10 mouse cellular contexts compared by ENCODE assay signal in genomic region chr19:38298018-38298626, GRCm38 (mm10). TPM values are rescaled to one million over a fixed set of nuclear protein-coding genes. Genes with fewer than 3 reads are reported as not detected.
DNase-seq lines count a peak whose midpoint lies in the region; ATAC-seq lines count a peak whose summit lies in the region.
"Had no signal": no experiment of that assay in that cellular context is flagged by ENCODE, and none has a peak within 500 bp of the region (broad histone marks: within the 10 kb centered on the region; RNA-seq: fewer than 3 reads in every experiment).

No protein-coding gene starts in this region.

- no peak overlapping the region for H3K27ac ChIP-seq in hindbrain, embryonic 11.5 days (ENCODE audit: low read depth, low read length)
- H3K27ac ChIP-seq in hindbrain, embryonic 13.5 days, result no peak overlapping the region
- peak overlapping the region; percentile 68; the same call in 1 of the 2 replicates for H3K27ac ChIP-seq in limb, embryonic 11.5 days (replicated peaks; ENCODE audit: low read depth, low read length)

- H3K9ac ChIP-seq in hindbrain, embryonic 11.5 days (ENCODE audit: low read depth, low read length), result no peak overlapping the region
- no peak overlapping the region for H3K9ac ChIP-seq in hindbrain, embryonic 13.5 days
- H3K9ac ChIP-seq in limb, embryonic 11.5 days (ENCODE audit: low read length), result no peak overlapping the region

- H3K36me3 ChIP-seq in hindbrain, embryonic 11.5 days (ENCODE audit: control insufficient read depth, insufficient read depth, low read length), result no peaks in the 10 kb centered on the region
- H3K36me3 ChIP-seq in hindbrain, embryonic 13.5 days, result no peaks in the 10 kb centered on the region
- H3K36me3 ChIP-seq in limb, embryonic 11.5 days (ENCODE audit: control insufficient read depth, insufficient read depth, low read length), result no peaks in the 10 kb centered on the region

- WGBS in hindbrain, embryonic 11.5 days, result 14% methylated on average over 3 of the region's 3 CpGs
- 12% methylated on average over 3 of the region's 3 CpGs for WGBS in hindbrain, embryonic 13.5 days
- WGBS in limb, embryonic 11.5 days, result 8% methylated on average over 3 of the region's 3 CpGs

- H3K4me2 ChIP-seq in hindbrain, embryonic 11.5 days (replicated peaks; ENCODE audit: low read depth, low read length), result no peak overlapping the region
- no peak overlapping the region for H3K4me2 ChIP-seq in hindbrain, embryonic 13.5 days
- no peak overlapping the region for H3K4me2 ChIP-seq in limb, embryonic 11.5 days (ENCODE audit: low read depth, severe bottlenecking)

- H3K4me1 ChIP-seq in hindbrain, embryonic 11.5 days (replicated peaks; ENCODE audit: control insufficient read depth, insufficient read depth, low read length), result no peaks in the 10 kb centered on the region
- H3K4me1 ChIP-seq in hindbrain, embryonic 13.5 days (replicated peaks), result no peaks in the 10 kb centered on the region
- peaks cover 2% of the 10 kb centered on the region; the same call in 1 of the 2 replicates for H3K4me1 ChIP-seq in limb, embryonic 11.5 days (ENCODE audit: control insufficient read depth, insufficient read depth, low read length)

- no peak overlapping the region for H3K4me3 ChIP-seq in hindbrain, embryonic 11.5 days (ENCODE audit: low read depth, low read length)
- no peak overlapping the region for H3K4me3 ChIP-seq in hindbrain, embryonic 13.5 days
- H3K4me3 ChIP-seq in limb, embryonic 11.5 days (ENCODE audit: low read depth, low read length), result no peak overlapping the region

- DNase-seq in hindbrain, embryonic 11.5 days (ENCODE audit: low spot score), result peak; percentile 39
- peak; percentile 27 for DNase-seq in urinary bladder, postnatal 14 days (ENCODE audit: low spot score)
- DNase-seq in urinary bladder, adult 2 months (ENCODE audit: low spot score), result no peak
- peak; percentile 79 for DNase-seq in limb, embryonic 11.5 days (ENCODE audit: low spot score)
- DNase-seq in thymus, postnatal 4 days, result peak; percentile 57
- DNase-seq in cerebellum, postnatal 14 days, result no peak
- no peak for DNase-seq in left cerebral cortex, adult 8-10 months (ENCODE audit: low spot score in 2 of 2)
- DNase-seq: adrenal gland, postnatal 25 days had no signal

- H3K27me3 ChIP-seq in hindbrain, embryonic 11.5 days (ENCODE audit: control insufficient read depth, insufficient read depth, low read length), result no peaks in the 10 kb centered on the region
- H3K27me3 ChIP-seq in hindbrain, embryonic 13.5 days, result no peaks in the 10 kb centered on the region
- H3K27me3 ChIP-seq in limb, embryonic 11.5 days (ENCODE audit: control insufficient read depth, insufficient read depth, low read length), result no peaks in the 10 kb centered on the region

- ATAC-seq in hindbrain, embryonic 11.5 days (ENCODE audit: low FRiP score), result no peak
- no peak for ATAC-seq in hindbrain, embryonic 13.5 days (ENCODE audit: low FRiP score)
- peak; percentile 78 for ATAC-seq in limb, embryonic 11.5 days (ENCODE audit: insufficient number of reproducible peaks, low FRiP score, low TSS enrichment, low read depth)

- no peaks in the 10 kb centered on the region for H3K9me3 ChIP-seq in hindbrain, embryonic 11.5 days (ENCODE audit: control insufficient read depth, low read length)
- no peaks in the 10 kb centered on the region for H3K9me3 ChIP-seq in hindbrain, embryonic 13.5 days
- H3K9me3 ChIP-seq in limb, embryonic 11.5 days (ENCODE audit: control insufficient read depth, low read length), result no peaks in the 10 kb centered on the region

RNA-seq across cellular contexts. Expression of gene Lgi1, which starts 33.8 kb away (rescaled TPM):
- 2.1 TPM in 2 replicates for polyA plus RNA-seq in hindbrain, embryonic 11.5 days (2014; fragmentation: Nextera tagmentation; extraction: Ambion mirVana)
- polyA plus RNA-seq in hindbrain, embryonic 13.5 days (2015; fragmentation: Nextera tagmentation; extraction: Ambion mirVana), result 13.1 and 14.0 TPM in 2 replicates
- polyA plus RNA-seq in urinary bladder, adult 2 months (2012; rRNA removed), result 1.0 and 1.4 TPM in 2 replicates
- polyA plus RNA-seq in limb, embryonic 11.5 days (2014; fragmentation: Nextera tagmentation; extraction: Ambion mirVana), result 0.30 and 0.69 TPM in 2 replicates
- 100 to 1,000 TPM; 116 to 135 (median 120) TPM for total RNA-seq in left cerebral cortex, adult 8-10 months (2022)
- polyA plus RNA-seq: small intestine, adult 2 months had no signal

Comparison
In these comparisons a context has a peak if more than half of its experiments do, and no peak if none do; other contexts are left out.
1. DNase-seq: peak in hindbrain, embryonic 11.5 days (single experiment), urinary bladder, postnatal 14 days (single experiment), limb, embryonic 11.5 days (single experiment) and thymus, postnatal 4 days (single experiment); none in urinary bladder, adult 2 months (single experiment), cerebellum, postnatal 14 days (0 of 2) and left cerebral cortex, adult 8-10 months (0 of 2).